Mouse (Mus musculus) heart, postnatal 0 days (tissue): ENCODE results near the gene Entpd1.

Experiments used
- CTCF ChIP-seq: IDR thresholded peaks from 2 replicates; pipeline ENCODE4 v1.5.1; 2016; ENCODE audit warnings: antibody characterized with exemption, control low read depth, low read depth
- EP300 ChIP-seq: IDR thresholded peaks from 2 replicates; pipeline ENCODE4 v1.6.1; 2016; ENCODE audit warnings: antibody characterized with exemption, low read depth

DNA sequence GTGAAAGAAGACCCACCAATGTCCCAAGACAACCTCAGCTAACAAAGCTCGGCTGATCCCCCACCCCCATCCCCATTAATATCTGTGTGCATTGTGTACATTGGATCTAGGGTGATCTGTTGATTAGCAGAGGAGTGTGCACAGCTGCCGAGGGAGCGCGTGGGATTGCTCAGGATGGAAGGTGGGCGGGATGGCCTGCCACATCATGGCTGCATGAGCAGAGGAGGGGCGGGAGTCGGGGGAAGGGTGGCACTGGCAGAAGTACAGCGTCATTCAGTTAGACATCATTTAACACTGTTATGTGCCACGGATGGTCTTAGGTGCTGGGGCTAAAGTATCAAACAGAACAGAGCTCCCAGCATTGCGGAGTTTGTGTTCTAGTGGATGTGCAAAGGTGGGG, 111.3 kb downstream of the Entpd1 start:
- no peak for TF ChIP-seq EP300
- TF ChIP-seq CTCF = no peak
